Mouse (Mus musculus): ENCODE data around the gene Rpl3l. TPM values are rescaled to one million over a fixed set of nuclear protein-coding genes. Genes with fewer than 3 reads are reported as not detected.

Rpl3l gene
- polyA plus RNA-seq, 1 experiment, result 4.8 TPM

Other genes starting within 250 kb of the Rpl3l start
- 6.6 and 9.8 TPM in 2 replicates for gene Mlst8, start 248.7 kb upstream of the Rpl3l start, polyA plus RNA-seq (2012; ENCODE audit: insufficient read depth, insufficient read length, missing spikeins)
- gene Caskin1, start 239.2 kb upstream of the Rpl3l start, polyA plus RNA-seq (2012; ENCODE audit: insufficient read depth, insufficient read length, missing spikeins), result not detected in 2 replicates
- 32.1 and 42.0 TPM in 2 replicates for gene Traf7, start 199.9 kb upstream of the Rpl3l start, polyA plus RNA-seq (2012; ENCODE audit: insufficient read depth, insufficient read length, missing spikeins)
- gene Rab26, start 193.6 kb upstream of the Rpl3l start, polyA plus RNA-seq (2012; ENCODE audit: insufficient read depth, insufficient read length, missing spikeins), result not detected in 2 replicates
- 8.2 and 10.1 TPM in 2 replicates for gene Pkd1, start 178.0 kb upstream of the Rpl3l start, polyA plus RNA-seq (2012; ENCODE audit: insufficient read depth, insufficient read length, missing spikeins)
- 67.6 and 69.2 TPM in 2 replicates for gene Tsc2, start 95.2 kb upstream of the Rpl3l start, polyA plus RNA-seq (2012; ENCODE audit: insufficient read depth, insufficient read length, missing spikeins)
- gene Nthl1, start 95.1 kb upstream of the Rpl3l start, polyA plus RNA-seq (2012; ENCODE audit: insufficient read depth, insufficient read length, missing spikeins), result 3.4 and 7.7 TPM in 2 replicates
- 20.1 and 32.2 TPM in 2 replicates for gene Slc9a3r2, start 77.5 kb upstream of the Rpl3l start, polyA plus RNA-seq (2012; ENCODE audit: insufficient read depth, insufficient read length, missing spikeins)
- gene Npw, start 69.4 kb upstream of the Rpl3l start, polyA plus RNA-seq (2012; ENCODE audit: insufficient read depth, insufficient read length, missing spikeins), result not detected in 2 replicates
- 9.2 and 10.0 TPM in 2 replicates for gene Zfp598, start 58.1 kb upstream of the Rpl3l start, polyA plus RNA-seq (2012; ENCODE audit: insufficient read depth, insufficient read length, missing spikeins)
- gene Syngr3, start 37.9 kb upstream of the Rpl3l start, polyA plus RNA-seq (2012; ENCODE audit: insufficient read depth, insufficient read length, missing spikeins), result not detected in 2 replicates
- 32.8 and 36.9 TPM in 2 replicates for gene Gfer, start 31.7 kb upstream of the Rpl3l start, polyA plus RNA-seq (2012; ENCODE audit: insufficient read depth, insufficient read length, missing spikeins)
- 1.1 TPM in 1 of 2 replicates, not detected in the other for gene Noxo1, start 31.6 kb upstream of the Rpl3l start, polyA plus RNA-seq (2012; ENCODE audit: insufficient read depth, insufficient read length, missing spikeins)
- gene Tbl3, start 20.2 kb upstream of the Rpl3l start, polyA plus RNA-seq (2012; ENCODE audit: insufficient read depth, insufficient read length, missing spikeins), result 19.9 TPM in 2 replicates
- not detected in 2 replicates for gene Rnf151, start 9.8 kb upstream of the Rpl3l start, polyA plus RNA-seq (2012; ENCODE audit: insufficient read depth, insufficient read length, missing spikeins)
- gene Rps2, start 9.7 kb upstream of the Rpl3l start, polyA plus RNA-seq (2012; ENCODE audit: insufficient read depth, insufficient read length, missing spikeins), result 608 and 619 TPM in 2 replicates
- 1,098 and 1,103 TPM in 2 replicates for gene Ndufb10, start 3.3 kb upstream of the Rpl3l start, polyA plus RNA-seq (2012; ENCODE audit: insufficient read depth, insufficient read length, missing spikeins)
- 109 and 114 TPM in 2 replicates for gene Msrb1, start 8.8 kb downstream of the Rpl3l start, polyA plus RNA-seq (2012; ENCODE audit: insufficient read depth, insufficient read length, missing spikeins)
- not detected in 2 replicates for gene Hs3st6, start 25.2 kb downstream of the Rpl3l start, polyA plus RNA-seq (2012; ENCODE audit: insufficient read depth, insufficient read length, missing spikeins)
- gene Meiob, start 76.5 kb downstream of the Rpl3l start, polyA plus RNA-seq (2012; ENCODE audit: insufficient read depth, insufficient read length, missing spikeins), result 1.4 and 1.9 TPM in 2 replicates
- 174 and 180 TPM in 2 replicates for gene Hagh, start 112.3 kb downstream of the Rpl3l start, polyA plus RNA-seq (2012; ENCODE audit: insufficient read depth, insufficient read length, missing spikeins)
- 73.7 and 89.2 TPM in 2 replicates for gene Fahd1, start 122.5 kb downstream of the Rpl3l start, polyA plus RNA-seq (2012; ENCODE audit: insufficient read depth, insufficient read length, missing spikeins)
- 2.0 and 2.4 TPM in 2 replicates for gene Igfals, start 138.2 kb downstream of the Rpl3l start, polyA plus RNA-seq (2012; ENCODE audit: insufficient read depth, insufficient read length, missing spikeins)
- gene Nubp2, start 158.5 kb downstream of the Rpl3l start, polyA plus RNA-seq (2012; ENCODE audit: insufficient read depth, insufficient read length, missing spikeins), result 28.7 and 40.4 TPM in 2 replicates
- gene Spsb3, start 158.8 kb downstream of the Rpl3l start, polyA plus RNA-seq (2012; ENCODE audit: insufficient read depth, insufficient read length, missing spikeins), result 25.6 and 29.9 TPM in 2 replicates
- gene Eme2, start 167.3 kb downstream of the Rpl3l start, polyA plus RNA-seq (2012; ENCODE audit: insufficient read depth, insufficient read length, missing spikeins), result 5.9 and 6.6 TPM in 2 replicates
- 91.7 and 105 TPM in 2 replicates for gene Mrps34, start 167.3 kb downstream of the Rpl3l start, polyA plus RNA-seq (2012; ENCODE audit: insufficient read depth, insufficient read length, missing spikeins)
- gene Nme3, start 168.7 kb downstream of the Rpl3l start, polyA plus RNA-seq (2012; ENCODE audit: insufficient read depth, insufficient read length, missing spikeins), result 26.0 and 28.7 TPM in 2 replicates
- gene Mapk8ip3, start 209.2 kb downstream of the Rpl3l start, polyA plus RNA-seq (2012; ENCODE audit: insufficient read depth, insufficient read length, missing spikeins), result 12.0 and 24.2 TPM in 2 replicates
- 3.0 and 3.4 TPM in 2 replicates for gene Jpt2, start 232.9 kb downstream of the Rpl3l start, polyA plus RNA-seq (2012; ENCODE audit: insufficient read depth, insufficient read length, missing spikeins)

All from brown adipose tissue, adult 24 weeks (tissue).